Mouse (Mus musculus) thymus, postnatal 4 days (tissue): ENCODE data around the gene Gtf3c1.
A peak's percentile ranks its signal among the peaks of the same experiment; 100 is the strongest.
"Not testable (repeated sequence)": the region's sequence is repeated elsewhere in the genome, so short reads cannot be mapped to it uniquely, and the experiment has no call there.

Experiments used
- DNase-seq: peaks from one replicate; pipeline ENCODE4 v3.0.0; 2021

Gtf3c1 gene

GRCm38 (mm10) chr7:125707593-125708022, at the start of gene Gtf3c1, which contains the start of gene D430042O09Rik:
Gene Gtf3c1, minus strand, starts transcription at chr7:125707780.
Gene D430042O09Rik, plus strand, starts transcription at chr7:125707888.
- peak; percentile 100 for DNase-seq

DNA sequence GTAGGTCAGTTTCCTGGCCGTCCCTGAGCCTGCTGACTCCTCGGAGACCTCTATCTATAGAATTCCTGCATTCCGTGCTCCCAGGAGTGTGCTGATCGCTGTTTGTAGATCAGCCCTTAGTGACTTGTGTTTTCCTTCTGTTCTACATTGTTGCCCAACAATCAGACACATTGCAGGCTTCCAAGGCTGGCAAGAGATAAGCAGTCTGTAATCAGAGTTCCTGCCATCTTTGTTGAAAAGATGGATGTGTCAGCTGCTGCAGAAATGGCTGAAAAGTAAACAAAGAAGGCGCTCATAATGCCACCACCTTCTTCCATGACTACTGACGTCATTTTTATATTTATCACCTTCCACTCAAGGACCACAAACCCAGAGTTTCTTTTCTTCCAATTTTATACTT, 49.2 kb upstream of the Gtf3c1 start:
- no peak for DNase-seq

DNA sequence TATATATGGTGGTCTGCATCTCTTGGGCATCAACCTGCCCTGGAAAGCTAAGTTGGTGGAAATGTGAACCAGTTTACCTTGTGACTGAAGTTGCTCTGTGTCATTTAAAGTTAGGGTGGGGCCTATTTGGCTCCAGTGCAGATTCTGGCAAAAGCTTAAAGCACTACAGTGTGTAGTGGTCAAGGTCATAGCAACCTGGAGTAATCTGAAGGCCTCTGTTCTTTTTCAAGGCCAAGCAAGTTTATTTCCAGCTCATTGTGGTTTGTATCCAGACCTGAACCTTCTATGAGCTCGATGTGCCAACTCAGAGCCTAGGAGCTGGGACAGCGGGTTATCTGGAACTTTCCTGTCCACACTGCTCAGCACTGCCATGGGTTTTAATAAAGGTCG, 45.7 kb upstream of the Gtf3c1 start:
- DNase-seq = no peak

GRCm38 (mm10) chr7:125752699-125753325, 45.2 kb upstream of the Gtf3c1 start:
- no peak for DNase-seq

GRCm38 (mm10) chr7:125748186-125748585, 40.6 kb upstream of the Gtf3c1 start:
- no peak for DNase-seq

DNA sequence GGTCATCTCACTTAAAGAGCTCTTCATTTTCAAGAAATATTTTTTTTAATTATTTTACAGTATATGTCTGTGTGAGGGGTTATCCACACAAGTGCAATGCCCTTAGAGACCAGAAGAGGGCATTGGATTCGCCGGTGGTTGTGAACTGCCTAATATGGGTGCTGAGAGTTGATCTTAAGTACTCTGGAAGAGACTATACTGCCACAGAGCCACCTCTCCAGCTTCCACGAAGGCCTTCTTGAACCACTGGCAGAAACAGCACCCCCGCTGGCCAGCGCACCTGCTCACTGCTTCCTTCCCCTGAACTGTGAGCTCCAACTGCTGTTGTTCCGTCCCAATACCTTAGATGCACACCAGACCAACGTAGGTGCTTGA, 39.7 kb upstream of the Gtf3c1 start:
- peak; percentile 29 for DNase-seq

DNA sequence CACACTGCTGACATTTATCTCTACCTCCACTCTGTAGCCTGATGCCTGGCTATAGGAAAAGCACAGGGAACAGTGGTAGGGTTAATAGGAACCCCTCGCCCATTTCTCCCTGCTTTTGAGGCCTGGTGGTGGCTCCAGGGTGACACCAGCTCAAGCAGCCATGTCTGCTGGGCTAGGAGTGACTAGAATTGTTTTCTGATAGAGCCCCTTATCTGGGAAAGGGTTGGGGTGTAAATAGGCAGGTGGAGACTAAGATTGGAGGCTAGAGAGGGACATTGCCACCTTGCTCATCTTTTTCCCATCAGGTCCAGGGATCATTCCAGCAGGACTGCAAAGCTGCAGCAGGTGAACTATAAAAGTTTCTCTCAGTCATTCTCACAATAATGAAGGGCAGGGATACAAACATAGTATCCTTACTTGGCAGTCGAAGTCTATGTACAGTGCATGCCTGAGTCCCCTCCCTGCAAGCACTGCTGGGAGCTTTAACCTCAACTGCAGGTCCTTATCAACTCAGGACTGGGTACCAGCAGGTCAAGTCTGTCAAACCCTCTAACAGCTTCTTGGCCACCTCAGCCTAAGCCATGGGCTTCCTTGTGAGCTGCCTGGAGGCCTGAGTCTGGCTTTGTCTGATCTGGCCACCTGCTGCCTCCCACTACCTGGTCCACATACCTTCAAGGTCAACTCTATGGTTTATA, 39.2 kb upstream of the Gtf3c1 start:
- DNase-seq = no peak

DNA sequence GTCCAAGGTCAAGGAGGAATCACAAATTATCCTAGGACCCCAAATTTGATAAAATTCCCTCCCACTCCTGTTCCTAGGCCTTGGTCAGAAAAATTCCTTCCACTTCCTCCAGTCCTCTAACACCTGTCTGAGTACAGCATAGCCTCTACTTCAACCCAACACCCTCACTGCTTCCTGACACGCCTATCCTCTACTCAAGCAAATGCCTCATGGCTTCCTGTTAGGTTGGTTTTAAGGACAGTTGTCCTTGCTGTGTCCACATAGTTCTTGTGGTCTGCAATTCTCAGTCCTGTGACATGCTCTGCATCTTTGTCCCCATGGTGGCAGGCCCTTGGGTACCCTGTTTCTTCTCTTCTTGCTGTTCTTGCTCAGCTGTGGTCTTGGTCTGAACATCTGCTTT, 37.2 kb upstream of the Gtf3c1 start:
- no peak for DNase-seq

- no peak for DNase-seq
Observed at GRCm38 (mm10) chr7:125741271-125741703, 33.7 kb upstream of the Gtf3c1 start.

- no peak for DNase-seq
Observed at GRCm38 (mm10) chr7:125740521-125740920, 32.9 kb upstream of the Gtf3c1 start.

DNA sequence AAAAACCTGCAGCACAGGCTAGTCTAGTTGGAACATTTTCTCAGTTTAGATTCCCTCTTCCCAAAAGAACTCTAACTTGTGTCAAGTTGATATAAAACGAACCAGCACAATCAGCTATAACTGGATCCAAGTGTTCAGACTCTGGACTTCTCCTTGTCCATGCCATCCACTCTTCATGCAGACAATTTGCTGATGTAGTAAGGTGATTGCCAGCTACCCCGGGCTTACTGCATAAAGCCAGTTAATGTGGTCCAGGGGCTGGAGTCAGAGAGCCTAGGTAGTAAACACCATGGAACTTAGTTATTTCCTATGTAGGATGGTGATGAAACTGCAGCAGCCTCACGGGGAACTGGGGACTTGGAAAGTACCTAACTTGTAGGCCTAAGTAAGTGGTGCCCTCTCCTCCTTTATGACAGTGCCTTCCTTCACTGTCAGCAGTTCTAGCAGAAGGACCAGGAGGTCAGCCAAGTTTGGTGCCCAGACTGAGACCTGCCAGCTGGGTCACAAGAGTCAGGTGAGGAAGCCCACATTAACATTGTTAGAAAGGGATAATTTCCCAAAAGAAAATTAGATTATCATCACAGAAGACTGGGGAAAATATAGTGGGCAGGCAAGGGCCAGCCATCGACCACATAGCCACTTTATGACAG, 28.9 kb upstream of the Gtf3c1 start:
- no peak for DNase-seq

GRCm38 (mm10) chr7:125733791-125734190, 26.2 kb upstream of the Gtf3c1 start:
- DNase-seq = no peak

DNA sequence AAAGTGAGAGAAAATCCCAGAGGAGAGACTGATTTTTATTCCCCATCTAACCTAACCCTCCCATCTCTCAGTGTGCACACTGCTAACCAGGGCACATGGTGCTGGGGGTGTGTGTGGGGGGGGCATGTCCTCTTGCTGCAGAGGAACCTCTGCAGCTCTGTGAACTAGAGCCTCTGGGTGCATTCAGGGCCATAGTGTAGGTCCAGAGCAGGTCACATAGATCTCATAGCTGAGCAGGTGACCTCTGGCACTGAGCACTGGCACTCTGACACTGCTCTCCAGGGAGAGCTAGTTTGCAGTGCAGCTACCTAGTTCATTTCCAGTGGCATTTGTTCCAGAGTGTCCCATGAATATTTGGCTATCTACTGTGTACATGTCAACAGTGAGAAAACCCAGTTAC, 24.1 kb upstream of the Gtf3c1 start:
- no peak for DNase-seq

DNA sequence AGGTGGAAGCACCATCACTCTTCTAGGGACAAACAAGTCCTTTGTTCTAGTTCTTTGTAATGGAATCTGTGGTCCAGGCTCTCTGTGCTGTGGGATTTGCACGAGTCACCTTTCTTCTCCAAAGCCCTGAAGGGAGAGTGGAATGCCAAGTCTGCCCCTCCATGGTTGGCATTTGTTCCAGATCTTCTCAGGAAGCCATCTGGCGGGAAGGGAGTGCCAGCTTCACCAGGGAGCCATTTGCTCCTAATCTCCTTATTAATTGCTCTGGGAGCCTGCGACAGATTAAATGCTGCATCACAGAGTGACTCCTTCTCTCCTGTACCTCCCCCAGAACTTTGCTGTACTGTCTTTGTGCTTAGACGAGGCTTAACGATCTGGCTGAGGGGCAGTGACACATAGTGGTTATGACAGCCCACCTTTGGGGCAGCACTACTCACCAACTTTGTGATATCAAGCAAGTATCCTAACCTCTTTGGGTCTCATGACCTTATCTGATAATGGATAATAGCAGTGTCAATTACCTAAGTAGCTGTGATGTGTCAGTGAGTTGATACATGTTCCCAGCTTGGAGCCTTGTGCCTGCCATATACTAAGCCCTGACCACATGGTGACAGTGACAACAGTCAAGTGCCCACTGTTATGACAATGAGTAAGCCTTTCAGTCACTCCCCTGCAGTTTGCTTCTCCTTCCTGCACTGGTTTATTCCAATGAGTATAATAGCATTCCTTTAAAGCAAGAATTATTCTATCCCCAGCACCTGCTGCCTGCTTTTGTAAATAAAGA, 15.8 kb upstream of the Gtf3c1 start:
- no peak for DNase-seq

DNA sequence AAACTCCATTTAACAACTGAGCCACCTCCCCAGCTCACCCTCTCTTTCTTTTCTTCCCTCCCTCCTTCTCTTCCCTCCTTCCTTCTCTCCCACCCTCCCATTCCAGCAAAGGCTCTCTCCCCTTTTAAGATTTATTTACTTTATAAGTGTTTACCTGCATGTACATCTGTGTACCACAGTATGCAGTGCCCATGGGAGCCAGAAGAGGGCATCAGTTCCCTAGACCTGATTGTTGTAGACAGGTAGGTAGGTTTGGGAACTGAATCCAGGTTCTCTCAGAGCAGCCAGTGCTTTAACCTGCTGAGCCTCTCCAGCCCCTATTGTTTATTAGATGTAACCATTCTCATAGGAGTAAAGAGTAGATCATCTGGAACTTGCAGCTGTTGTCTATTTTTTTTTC, 14.5 kb upstream of the Gtf3c1 start:
- DNase-seq = peak; percentile 58

DNA sequence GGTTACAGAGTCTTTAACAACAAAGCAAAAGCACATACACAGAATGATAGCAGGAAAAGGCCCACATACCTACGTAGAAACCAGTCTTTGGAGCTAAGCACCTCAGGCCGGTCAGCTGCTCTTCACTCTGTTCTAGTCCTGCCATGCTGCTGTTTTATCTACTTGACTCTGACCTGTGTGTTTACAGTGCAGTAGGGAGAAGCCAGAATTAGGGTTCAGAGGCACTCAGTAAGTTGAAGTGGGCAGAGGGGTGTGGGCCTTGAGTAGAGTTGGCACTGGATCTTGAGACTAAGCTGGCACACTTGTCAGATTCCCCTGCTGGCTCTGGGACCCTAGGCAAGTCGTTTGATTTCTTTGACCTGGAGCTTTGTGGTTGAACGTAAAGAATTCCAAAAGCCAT, 13.5 kb upstream of the Gtf3c1 start:
- no peak for DNase-seq

- DNase-seq = no peak
Observed at GRCm38 (mm10) chr7:125720370-125720769, 12.8 kb upstream of the Gtf3c1 start.

- no peak for DNase-seq
Observed at GRCm38 (mm10) chr7:125717612-125718011, 10.0 kb upstream of the Gtf3c1 start.

DNA sequence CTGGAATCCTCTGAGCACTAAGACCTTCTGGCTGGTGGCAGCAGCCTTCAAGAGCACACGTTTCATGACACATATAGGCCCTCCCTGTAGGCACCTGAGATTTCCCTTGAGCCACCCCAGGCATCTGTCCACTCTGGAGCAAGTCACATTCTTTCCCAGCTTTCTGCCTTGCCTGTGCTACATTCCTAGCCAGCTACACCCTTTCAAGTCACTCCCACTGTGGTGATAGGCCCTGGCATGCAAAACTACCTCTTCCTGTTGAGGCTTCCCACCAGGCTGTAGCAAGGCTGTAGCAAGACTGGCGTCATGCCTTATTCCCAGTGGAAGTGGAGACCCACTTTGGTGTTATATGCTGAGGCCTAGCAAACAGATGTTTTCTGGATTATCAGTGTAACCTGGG, 9.1 kb upstream of the Gtf3c1 start:
- no peak for DNase-seq

DNA sequence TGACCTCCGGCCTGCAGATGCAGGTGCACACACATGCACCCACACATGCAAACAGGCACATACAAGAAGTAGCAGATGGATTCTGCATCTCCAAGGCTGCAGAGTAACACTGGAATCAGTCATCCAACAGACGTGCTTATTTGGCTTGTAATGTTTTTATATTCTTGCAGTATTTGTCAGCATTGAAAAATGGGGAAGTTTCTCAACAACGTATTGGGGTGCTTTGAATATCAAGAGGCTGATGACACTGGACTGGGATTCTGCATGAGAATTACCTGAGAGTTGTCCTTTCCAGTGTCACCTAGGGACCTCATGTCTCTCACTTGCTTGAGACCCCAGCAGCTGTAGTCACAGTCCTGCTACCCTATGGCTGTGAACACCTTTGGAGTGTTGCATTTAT, 7.2 kb upstream of the Gtf3c1 start:
- DNase-seq = no peak

- not testable (repeated sequence) for DNase-seq
Observed at GRCm38 (mm10) chr7:125713542-125714055, 6.0 kb upstream of the Gtf3c1 start.

GRCm38 (mm10) chr7:125708100-125708499, 520 bp upstream of the Gtf3c1 start:
- no peak for DNase-seq

GRCm38 (mm10) chr7:125707186-125707585, 394 bp downstream of the Gtf3c1 start:
- DNase-seq = peak; percentile 84
